ENCODE assay signal across 9 mouse cellular contexts in genomic region chr6:136827116-136827515, GRCm38 (mm10). TPM values are rescaled to one million over a fixed set of nuclear protein-coding genes. Genes with fewer than 3 reads are reported as not detected.
A peak's percentile ranks its signal among the peaks of the same experiment; 100 is the strongest.
DNase-seq lines count a peak whose midpoint lies in the region; ATAC-seq and TF ChIP-seq lines count a peak whose summit lies in the region.
"Had no signal": no experiment of that assay in that cellular context is flagged by ENCODE, and none has a peak within 500 bp of the region (broad histone marks: within the 10 kb centered on the region; RNA-seq: fewer than 3 reads in every experiment).

No protein-coding gene starts in this region.

- ATAC-seq in lung, embryonic 15.5 days (ENCODE audit: borderline replicate concordance, extremely low read depth, low FRiP score, low TSS enrichment) = no peak
- no peak for ATAC-seq in embryonic facial prominence, embryonic 14.5 days (ENCODE audit: low read depth)
- ATAC-seq in intestine, postnatal 0 days = no peak
- no peak for ATAC-seq in neural tube, embryonic 15.5 days (ENCODE audit: low FRiP score)

- peak overlapping the region; percentile 99 for H3K4me3 ChIP-seq in lung, embryonic 15.5 days
- peak overlapping the region; percentile 100 for H3K4me3 ChIP-seq in embryonic facial prominence, embryonic 14.5 days (ENCODE audit: low read depth, low read length)
- H3K4me3 ChIP-seq in intestine, postnatal 0 days (ENCODE audit: low read depth, low read length) = peak overlapping the region; percentile 93
- H3K4me3 ChIP-seq in neural tube, embryonic 15.5 days (replicated peaks) = peak overlapping the region; percentile 99

- peak overlapping the region; percentile 100 for H3K9ac ChIP-seq in lung, embryonic 15.5 days
- H3K9ac ChIP-seq in embryonic facial prominence, embryonic 14.5 days (ENCODE audit: low read depth, low read length) = peak overlapping the region; percentile 100
- peak overlapping the region; percentile 97 for H3K9ac ChIP-seq in intestine, postnatal 0 days (ENCODE audit: low read depth, low read length)
- H3K9ac ChIP-seq in neural tube, embryonic 15.5 days (replicated peaks) = peak overlapping the region; percentile 98

- peak overlapping the region; percentile 80; the same call in 1 of the 2 replicates for H3K27ac ChIP-seq in lung, embryonic 15.5 days
- no peak overlapping the region; the same call in 1 of the 2 replicates for H3K27ac ChIP-seq in embryonic facial prominence, embryonic 14.5 days (replicated peaks; ENCODE audit: low read depth, low read length)
- no peak overlapping the region for H3K27ac ChIP-seq in intestine, postnatal 0 days (ENCODE audit: low read depth, low read length)
- no peak overlapping the region for H3K27ac ChIP-seq in neural tube, embryonic 15.5 days (replicated peaks)

- peaks cover 30% of the 10 kb centered on the region for H3K36me3 ChIP-seq in lung, embryonic 15.5 days
- peaks cover 32% of the 10 kb centered on the region for H3K36me3 ChIP-seq in embryonic facial prominence, embryonic 14.5 days (ENCODE audit: control insufficient read depth, insufficient read depth, low read length)
- H3K36me3 ChIP-seq in intestine, postnatal 0 days (ENCODE audit: control insufficient read depth, insufficient read depth) = peaks cover 27% of the 10 kb centered on the region
- H3K36me3 ChIP-seq in neural tube, embryonic 15.5 days = peaks cover 28% of the 10 kb centered on the region

- DNase-seq in lung, postnatal 14 days = no peak
- no peak for DNase-seq in embryonic facial prominence, embryonic 14.5 days (ENCODE audit: low spot score)
- no peak for DNase-seq in spleen, adult 18-20 months
- DNase-seq in embryo, embryonic 10.5 days (ENCODE audit: low spot score) = no peak
- DNase-seq in thymus, postnatal 14 days = no peak

- H3K4me1 ChIP-seq in lung, embryonic 15.5 days = peaks cover 13% of the 10 kb centered on the region; the same call in 1 of the 2 replicates
- H3K4me1 ChIP-seq in embryonic facial prominence, embryonic 14.5 days (ENCODE audit: control insufficient read depth, insufficient read depth, low read length) = peaks cover 7% of the 10 kb centered on the region
- peaks cover 4% of the 10 kb centered on the region; the same call in 1 of the 2 replicates for H3K4me1 ChIP-seq in intestine, postnatal 0 days (replicated peaks; ENCODE audit: control insufficient read depth, insufficient read depth, low read length)
- H3K4me1 ChIP-seq in neural tube, embryonic 15.5 days = peaks cover 12% of the 10 kb centered on the region

- H3K9me3 ChIP-seq in lung, embryonic 15.5 days = no peaks in the 10 kb centered on the region
- no peaks in the 10 kb centered on the region for H3K9me3 ChIP-seq in embryonic facial prominence, embryonic 14.5 days (ENCODE audit: control insufficient read depth, low read length)
- H3K9me3 ChIP-seq in intestine, postnatal 0 days (ENCODE audit: control insufficient read depth) = no peaks in the 10 kb centered on the region
- no peaks in the 10 kb centered on the region for H3K9me3 ChIP-seq in neural tube, embryonic 15.5 days (replicated peaks)

- no peak for TF ChIP-seq CTCF in intestine, postnatal 0 days (IDR thresholded peaks at IDR 0.05; ENCODE audit: low read depth)

- WGBS in lung, embryonic 15.5 days = 11% methylated on average over 7 of the region's 7 CpGs
- 15% methylated on average over 7 of the region's 7 CpGs for WGBS in embryonic facial prominence, embryonic 14.5 days
- WGBS in intestine, postnatal 0 days = 12% methylated on average over 7 of the region's 7 CpGs
- 19% methylated on average over 7 of the region's 7 CpGs for WGBS in neural tube, embryonic 15.5 days

- H3K4me2 ChIP-seq in lung, embryonic 15.5 days = peak overlapping the region; percentile 70
- H3K4me2 ChIP-seq in embryonic facial prominence, embryonic 14.5 days (ENCODE audit: low read depth, low read length) = peak overlapping the region; percentile 87
- H3K4me2 ChIP-seq in intestine, postnatal 0 days (replicated peaks; ENCODE audit: low read depth) = peak overlapping the region; percentile 73
- H3K4me2 ChIP-seq in neural tube, embryonic 15.5 days = peak overlapping the region; percentile 73

- H3K27me3 ChIP-seq in lung, embryonic 15.5 days = no peaks in the 10 kb centered on the region
- no peaks in the 10 kb centered on the region; the same call in 1 of the 2 replicates for H3K27me3 ChIP-seq in embryonic facial prominence, embryonic 14.5 days (replicated peaks; ENCODE audit: control insufficient read depth, insufficient read depth, low read length)
- H3K27me3 ChIP-seq in intestine, postnatal 0 days (replicated peaks; ENCODE audit: control insufficient read depth, insufficient read depth, low read length) = no peaks in the 10 kb centered on the region
- H3K27me3 ChIP-seq in neural tube, embryonic 15.5 days (replicated peaks) = no peaks in the 10 kb centered on the region; the same call in 1 of the 2 replicates

RNA-seq across cellular contexts. Expression of gene BC049715, which starts 0.3 kb away (rescaled TPM):
- polyA plus RNA-seq in lung, embryonic 15.5 days (2015; fragmentation: Nextera tagmentation; extraction: Ambion mirVana) = 2.0 and 2.1 TPM in 2 replicates
- polyA plus RNA-seq in embryonic facial prominence, embryonic 14.5 days (2014; fragmentation: Nextera tagmentation; extraction: Ambion mirVana) = 1.1 and 1.7 TPM in 2 replicates
- 0.47 and 1.8 TPM in 2 replicates for polyA plus RNA-seq in intestine, postnatal 0 days (2015; fragmentation: Nextera tagmentation; extraction: Ambion mirVana)
- 1.5 and 2.8 TPM in 2 replicates for polyA plus RNA-seq in neural tube, embryonic 15.5 days (2015; fragmentation: Nextera tagmentation; extraction: Ambion mirVana)

RNA-seq across cellular contexts. Expression of gene Wbp11, which starts 0.9 kb away (rescaled TPM):
- polyA plus RNA-seq in lung, embryonic 15.5 days (2015; fragmentation: Nextera tagmentation; extraction: Ambion mirVana) = 97.8 and 101 TPM in 2 replicates
- polyA plus RNA-seq in embryonic facial prominence, embryonic 14.5 days (2014; fragmentation: Nextera tagmentation; extraction: Ambion mirVana) = 94.3 and 94.7 TPM in 2 replicates
- polyA plus RNA-seq in intestine, postnatal 0 days (2015; fragmentation: Nextera tagmentation; extraction: Ambion mirVana) = 41.4 and 45.2 TPM in 2 replicates
- 71.1 and 80.0 TPM in 2 replicates for polyA plus RNA-seq in neural tube, embryonic 15.5 days (2015; fragmentation: Nextera tagmentation; extraction: Ambion mirVana)

RNA-seq across cellular contexts. Expression of gene Smco3, which starts 8.1 kb away (rescaled TPM):
- polyA plus RNA-seq in lung, embryonic 15.5 days (2015; fragmentation: Nextera tagmentation; extraction: Ambion mirVana) = 2.5 and 2.9 TPM in 2 replicates
- 2.5 and 2.8 TPM in 2 replicates for polyA plus RNA-seq in embryonic facial prominence, embryonic 14.5 days (2014; fragmentation: Nextera tagmentation; extraction: Ambion mirVana)
- polyA plus RNA-seq in intestine, postnatal 0 days (2015; fragmentation: Nextera tagmentation; extraction: Ambion mirVana) = 0.76 and 1.3 TPM in 2 replicates
- polyA plus RNA-seq in neural tube, embryonic 15.5 days (2015; fragmentation: Nextera tagmentation; extraction: Ambion mirVana) = 2.5 and 3.0 TPM in 2 replicates
- polyA plus RNA-seq: large intestine, adult 2 months had no signal

RNA-seq across cellular contexts. Expression of gene H2afj, which starts 19.1 kb away (rescaled TPM):
- polyA plus RNA-seq in lung, embryonic 15.5 days (2015; fragmentation: Nextera tagmentation; extraction: Ambion mirVana) = 121 and 124 TPM in 2 replicates
- polyA plus RNA-seq in embryonic facial prominence, embryonic 14.5 days (2014; fragmentation: Nextera tagmentation; extraction: Ambion mirVana) = 93.2 and 98.2 TPM in 2 replicates
- polyA plus RNA-seq in intestine, postnatal 0 days (2015; fragmentation: Nextera tagmentation; extraction: Ambion mirVana) = 231 and 241 TPM in 2 replicates
- 106 and 119 TPM in 2 replicates for polyA plus RNA-seq in neural tube, embryonic 15.5 days (2015; fragmentation: Nextera tagmentation; extraction: Ambion mirVana)

RNA-seq across cellular contexts. Expression of gene Hist4h4, which starts 22.9 kb away (rescaled TPM):
- 0.81 and 0.89 TPM in 2 replicates for polyA plus RNA-seq in lung, embryonic 15.5 days (2015; fragmentation: Nextera tagmentation; extraction: Ambion mirVana)
- 0.64 and 1.1 TPM in 2 replicates for polyA plus RNA-seq in embryonic facial prominence, embryonic 14.5 days (2014; fragmentation: Nextera tagmentation; extraction: Ambion mirVana)
- 0.46 and 0.76 TPM in 2 replicates for polyA plus RNA-seq in intestine, postnatal 0 days (2015; fragmentation: Nextera tagmentation; extraction: Ambion mirVana)
- polyA plus RNA-seq in neural tube, embryonic 15.5 days (2015; fragmentation: Nextera tagmentation; extraction: Ambion mirVana) = 0.43 and 0.44 TPM in 2 replicates
